Mouse (Mus musculus) c-Kit-positive CD71-positive TER-119-negative erythroid progenitor cells, embryonic 14.5 days (primary cell): Measurements from ENCODE around the gene Dio2.
A peak's percentile ranks its signal among the peaks of the same experiment; 100 is the strongest.

Experiments
- DNase-seq: peaks from one replicate; pipeline ENCODE4 v3.0.0-alpha.2; 2013; ENCODE audit warnings: low read depth

Dio2 gene

GRCm38 (mm10) chr12:90738388-90739223 lies at the start of gene Dio2:
Dio2 (minus strand) TSS chr12:90738438.
- no peak for DNase-seq

DNA sequence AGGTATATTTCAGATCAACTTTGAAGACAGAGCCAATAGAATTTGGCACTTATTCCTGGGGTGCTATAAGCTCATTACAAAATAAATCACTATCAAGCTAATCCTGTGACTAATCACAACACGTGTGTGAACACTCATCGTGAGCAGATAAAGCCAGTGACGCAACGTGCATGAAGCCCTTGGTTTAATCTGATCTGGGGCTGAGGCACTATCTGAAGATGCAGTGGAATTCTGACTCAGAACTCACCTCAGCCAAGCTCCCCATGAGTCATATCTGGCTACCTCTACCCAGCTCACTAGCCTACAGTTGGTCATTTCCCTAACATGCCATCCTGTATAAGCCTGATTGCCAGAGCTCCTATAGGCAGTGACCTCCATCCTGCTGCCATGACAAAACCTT lies 43.2 kb upstream of the Dio2 start:
- DNase-seq, result no peak

DNA sequence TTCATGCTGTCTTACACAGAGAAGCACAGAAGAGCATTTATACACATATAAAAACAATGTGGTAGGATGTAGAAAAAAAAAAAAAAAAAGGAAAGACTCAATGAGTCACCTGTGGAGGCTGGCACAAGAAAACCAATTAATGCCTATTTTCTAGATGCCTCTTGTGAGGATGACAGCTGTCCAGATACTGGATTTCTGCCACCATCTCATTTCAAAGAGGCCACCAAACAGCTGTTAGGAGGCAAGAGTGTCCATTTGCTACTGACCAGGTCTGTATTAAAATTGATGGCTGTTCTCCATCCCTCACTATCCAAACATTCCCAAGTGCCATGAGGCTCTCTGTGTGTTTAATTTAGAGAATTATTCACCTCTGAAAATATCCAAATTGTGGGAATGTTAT lies 6.5 kb upstream of the Dio2 start:
- no peak for DNase-seq

DNA sequence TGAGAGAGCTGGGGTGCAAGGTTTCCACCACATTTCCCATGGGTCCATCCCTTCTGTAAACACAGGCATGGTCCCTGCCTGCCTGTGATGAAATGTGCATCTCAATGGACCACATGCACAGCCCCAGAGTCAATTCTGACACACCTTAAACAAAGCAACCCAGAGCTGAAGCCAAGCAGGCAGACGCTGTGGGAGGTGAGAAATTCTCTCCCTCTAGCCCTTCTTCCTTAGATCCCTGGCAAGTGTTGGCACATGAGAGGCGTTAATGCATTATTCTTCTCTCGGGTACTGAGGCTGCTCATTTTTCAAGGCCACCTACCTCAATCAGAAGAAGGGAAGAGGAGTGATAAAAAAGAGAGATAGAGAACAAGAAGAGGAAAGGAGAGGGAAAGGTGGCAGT lies 5.4 kb upstream of the Dio2 start:
- no peak for DNase-seq

GRCm38 (mm10) chr12:90740468-90740867 lies 2.2 kb upstream of the Dio2 start:
- DNase-seq, result peak; percentile 23

- DNase-seq, result no peak
Observed at GRCm38 (mm10) chr12:90737932-90738331, 306 bp downstream of the Dio2 start.

DNA sequence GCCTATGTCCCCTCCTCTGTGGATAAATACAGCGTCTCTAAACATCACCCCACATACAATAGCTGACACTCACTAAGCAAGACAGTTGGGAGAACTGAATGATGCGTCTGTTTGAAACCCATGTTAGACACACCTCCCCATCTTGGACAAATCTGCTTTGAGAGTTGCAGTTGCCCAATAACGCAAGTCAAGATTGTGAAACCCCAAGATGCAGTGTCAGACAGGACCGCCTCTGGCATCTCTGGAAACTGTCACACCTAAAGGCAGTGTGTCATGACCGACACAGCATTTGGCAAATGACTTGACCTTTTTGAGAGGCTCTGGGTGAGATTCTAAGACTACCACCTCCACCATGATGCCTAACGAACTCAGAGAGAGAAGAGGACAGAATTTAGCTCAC lies 2.8 kb downstream of the Dio2 start:
- no peak for DNase-seq

DNA sequence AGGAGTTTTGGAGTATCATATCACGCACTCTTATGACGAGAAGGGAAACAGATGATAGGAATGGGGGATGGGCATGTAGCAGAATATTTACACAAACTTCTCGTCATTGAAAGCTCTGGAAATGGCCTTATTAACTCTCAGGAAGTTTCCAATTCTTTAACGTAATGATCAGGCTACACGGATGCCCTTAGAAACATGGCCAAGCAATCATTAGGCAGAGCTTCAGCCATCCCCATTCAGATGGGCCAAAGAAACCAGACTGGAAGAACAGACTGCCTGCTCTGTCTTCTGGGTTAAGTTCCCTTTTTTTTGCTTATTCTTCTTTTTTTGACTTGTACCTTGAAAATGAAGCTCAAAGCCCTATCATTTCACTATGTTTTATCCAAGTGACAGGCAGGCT lies 3.7 kb downstream of the Dio2 start:
- DNase-seq, result no peak

- DNase-seq, result no peak
Observed at GRCm38 (mm10) chr12:90733721-90734120, 4.5 kb downstream of the Dio2 start.

- peak; percentile 11 for DNase-seq
Observed at GRCm38 (mm10) chr12:90729648-90730047, 8.6 kb downstream of the Dio2 start.

- DNase-seq, result no peak
Observed at GRCm38 (mm10) chr12:90725107-90725506, 13.1 kb downstream of the Dio2 start.

DNA sequence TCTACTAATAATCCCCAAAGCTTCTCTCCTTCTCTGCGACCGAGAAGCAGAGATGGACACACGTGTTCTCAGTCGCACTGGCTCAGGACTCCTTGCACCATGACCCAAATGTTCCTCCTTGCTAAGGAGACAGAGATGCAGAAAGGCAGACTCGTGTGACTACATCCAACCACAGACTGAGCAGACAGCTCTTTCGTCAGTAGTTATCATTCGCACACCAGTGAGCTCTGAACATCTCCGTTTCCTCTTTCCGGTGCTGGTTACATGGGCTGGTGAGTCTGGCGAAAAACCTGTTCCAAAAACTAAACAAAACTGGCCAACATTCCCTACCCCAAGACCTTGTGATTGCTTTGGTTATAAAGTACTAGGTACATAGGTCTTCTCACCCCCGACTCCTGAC lies 13.6 kb downstream of the Dio2 start:
- DNase-seq, result no peak

- DNase-seq, result no peak
Observed at GRCm38 (mm10) chr12:90694135-90694534, 44.1 kb downstream of the Dio2 start.
